Mouse (Mus musculus) brain, embryonic 14.5 days (tissue): ENCODE measurements around the gene Cryzl1.

ENCODE experiments used
- CTCF ChIP-seq: fragments of 200-500 bp; IDR thresholded peaks from 2 replicates; pipeline ENCODE4 v1.5.1; 2012; ENCODE audit warnings: inconsistent platforms, mild to moderate bottlenecking, moderate library complexity, borderline replicate concordance; ENCODE audit not compliant: insufficient read depth, insufficient read length; ENCODE audit errors: extremely low read depth
- POLR2A ChIP-seq: fragments of 200-500 bp; IDR thresholded peaks from 2 replicates; pipeline ENCODE4 v1.6.1; 2012; ENCODE audit warnings: mild to moderate bottlenecking, inconsistent platforms, borderline replicate concordance; ENCODE audit not compliant: poor library complexity, insufficient read depth, insufficient read length, severe bottlenecking; ENCODE audit errors: extremely low read depth

DNA sequence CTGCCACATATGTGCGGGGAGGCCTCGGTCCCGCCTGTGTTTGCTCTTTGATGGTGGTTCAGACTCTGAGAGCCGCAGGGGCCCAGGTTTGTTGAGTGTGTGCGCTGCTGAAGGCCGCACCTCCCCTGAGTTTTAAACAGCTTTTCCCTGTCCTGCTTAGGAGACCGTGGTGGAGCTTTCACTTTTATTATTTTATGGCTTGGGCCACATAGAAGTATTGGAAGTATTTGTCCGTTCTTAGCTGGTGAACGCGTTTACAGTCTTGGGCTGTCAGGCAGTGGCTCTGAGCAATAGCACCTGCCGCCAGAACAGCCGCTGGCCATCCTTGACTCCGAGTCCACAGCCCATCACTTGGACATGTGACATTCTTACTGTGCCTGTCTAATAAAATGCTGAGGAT lies 26.9 kb downstream of the Cryzl1 start:
- TF ChIP-seq CTCF: no peak
- TF ChIP-seq POLR2A: no peak
